Comparison of ENCODE assay signal across 23 mouse cellular contexts in the genomic region with DNA sequence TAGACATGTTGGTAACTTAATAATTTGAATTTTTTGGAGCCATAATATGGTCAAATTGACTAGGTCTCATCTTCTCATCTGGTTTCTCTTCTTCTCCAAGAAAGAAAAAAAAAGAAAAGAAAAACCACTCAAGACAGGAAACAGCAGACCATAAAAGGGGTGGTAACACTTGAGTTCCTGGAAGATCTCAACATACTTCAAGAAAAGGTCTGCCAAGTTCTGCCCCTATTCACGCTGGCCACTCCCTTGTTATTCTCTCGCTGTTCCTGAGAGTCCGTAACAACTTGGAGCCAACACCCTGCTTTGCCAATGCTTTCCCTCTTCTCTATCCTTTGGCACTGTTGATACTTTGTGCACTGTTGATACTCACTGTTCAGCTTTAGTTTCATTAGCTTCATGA.
A peak's percentile ranks its signal among the peaks of the same experiment; 100 is the strongest.
DNase-seq lines count a peak whose midpoint lies in the region; ATAC-seq and TF ChIP-seq lines count a peak whose summit lies in the region.
"Had no signal": no experiment of that assay in that cellular context is flagged by ENCODE, and none has a peak within 500 bp of the region (broad histone marks: within the 10 kb centered on the region; RNA-seq: fewer than 3 reads in every experiment).

No protein-coding gene starts in this region.

- no peaks in the 10 kb centered on the region for H3K36me3 ChIP-seq in lung, postnatal 0 days (ENCODE audit: insufficient read depth, low read length)
- H3K36me3 ChIP-seq in megakaryocyte, embryonic 14.5 days (replicated peaks; ENCODE audit: low read length) = no peaks in the 10 kb centered on the region
- no peaks in the 10 kb centered on the region for H3K36me3 ChIP-seq in hindbrain, embryonic 11.5 days (ENCODE audit: control insufficient read depth, insufficient read depth, low read length)
- H3K36me3 ChIP-seq: embryonic facial prominence, embryonic 15.5 days; G1E; heart, embryonic 15.5 days; hindbrain, embryonic 10.5 days; liver, embryonic 12.5 days; lung, embryonic 15.5 days had no signal

- ATAC-seq in lung, postnatal 0 days = peak; percentile 92
- no peak for ATAC-seq in hindbrain, embryonic 11.5 days (ENCODE audit: low FRiP score)
- no peak for ATAC-seq in frontal cortex, adult (ENCODE audit: low TSS enrichment)
- ATAC-seq: forebrain, embryonic 16.5 days; liver, embryonic 12.5 days had no signal

- peak; percentile 64 for TF ChIP-seq EP300 in lung, postnatal 0 days (IDR thresholded peaks at IDR 0.05)

- H3K4me2 ChIP-seq in lung, postnatal 0 days (replicated peaks; ENCODE audit: low read depth, low read length) = no peak overlapping the region
- H3K4me2 ChIP-seq in hindbrain, embryonic 11.5 days (replicated peaks; ENCODE audit: low read depth, low read length) = no peak overlapping the region
- H3K4me2 ChIP-seq: embryonic facial prominence, embryonic 15.5 days; heart, embryonic 15.5 days; liver, embryonic 12.5 days; lung, embryonic 15.5 days had no signal

- no peak overlapping the region for H3K9ac ChIP-seq in lung, postnatal 0 days (replicated peaks; ENCODE audit: low read depth)
- H3K9ac ChIP-seq in hindbrain, embryonic 11.5 days (ENCODE audit: low read depth, low read length) = no peak overlapping the region
- H3K9ac ChIP-seq: embryonic facial prominence, embryonic 15.5 days; heart, embryonic 15.5 days; liver, embryonic 12.5 days; lung, embryonic 15.5 days had no signal

- H3K4me3 ChIP-seq in lung, postnatal 0 days (ENCODE audit: low read depth, low read length) = no peak overlapping the region
- H3K4me3 ChIP-seq in megakaryocyte, embryonic 14.5 days (replicated peaks) = peak overlapping the region; percentile 62
- no peak overlapping the region for H3K4me3 ChIP-seq in hindbrain, embryonic 11.5 days (ENCODE audit: low read depth, low read length)
- H3K4me3 ChIP-seq: embryonic facial prominence, embryonic 15.5 days; heart, embryonic 15.5 days; hindbrain, embryonic 10.5 days; left cerebral cortex, adult 2 months; liver, embryonic 12.5 days; lung, embryonic 15.5 days had no signal

- H3K27me3 ChIP-seq in lung, postnatal 0 days (replicated peaks; ENCODE audit: insufficient read depth, low read length) = no peaks in the 10 kb centered on the region
- H3K27me3 ChIP-seq in megakaryocyte, embryonic 14.5 days (replicated peaks) = peaks cover 5% of the 10 kb centered on the region
- no peaks in the 10 kb centered on the region for H3K27me3 ChIP-seq in hindbrain, embryonic 11.5 days (ENCODE audit: control insufficient read depth, insufficient read depth, low read length)
- H3K27me3 ChIP-seq: embryonic facial prominence, embryonic 15.5 days; heart, embryonic 15.5 days; liver, embryonic 12.5 days; lung, embryonic 15.5 days had no signal

- no peaks in the 10 kb centered on the region for H3K4me1 ChIP-seq in lung, postnatal 0 days (ENCODE audit: insufficient read depth, low read depth, low read length)
- peaks cover 13% of the 10 kb centered on the region for H3K4me1 ChIP-seq in megakaryocyte, embryonic 14.5 days
- H3K4me1 ChIP-seq in hindbrain, embryonic 11.5 days (replicated peaks; ENCODE audit: control insufficient read depth, insufficient read depth, low read length) = no peaks in the 10 kb centered on the region
- H3K4me1 ChIP-seq: embryonic facial prominence, embryonic 15.5 days; heart, embryonic 15.5 days; hindbrain, embryonic 10.5 days; liver, embryonic 12.5 days; lung, embryonic 15.5 days had no signal

- TF ChIP-seq CTCF in lung, postnatal 0 days (IDR thresholded peaks at IDR 0.05) = no peak

- H3K9me3 ChIP-seq in lung, postnatal 0 days (ENCODE audit: low read length) = no peaks in the 10 kb centered on the region
- H3K9me3 ChIP-seq in megakaryocyte, embryonic 14.5 days = no peaks in the 10 kb centered on the region
- H3K9me3 ChIP-seq in hindbrain, embryonic 11.5 days (ENCODE audit: control insufficient read depth, low read length) = no peaks in the 10 kb centered on the region
- H3K9me3 ChIP-seq: embryonic facial prominence, embryonic 15.5 days; G1E; heart, embryonic 15.5 days; hindbrain, embryonic 10.5 days; liver, embryonic 12.5 days; lung, embryonic 15.5 days had no signal

- H3K27ac ChIP-seq in lung, postnatal 0 days (ENCODE audit: low read length) = no peak overlapping the region
- H3K27ac ChIP-seq in hindbrain, embryonic 11.5 days (ENCODE audit: low read depth, low read length) = no peak overlapping the region
- H3K27ac ChIP-seq: embryonic facial prominence, embryonic 15.5 days; heart, embryonic 15.5 days; hindbrain, embryonic 10.5 days; left cerebral cortex, adult 2 months; liver, embryonic 12.5 days; lung, embryonic 15.5 days; stomach, postnatal 0 days had no signal

- DNase-seq in CD4-positive, CD25-positive, alpha-beta regulatory T cell, adult 2 months (ENCODE audit: low read depth, low spot score) = peak; percentile 60
- peak; percentile 51 for DNase-seq in T-cell, adult 2 months (ENCODE audit: low spot score)
- peak; percentile 81 for DNase-seq in lung, postnatal 0 days (ENCODE audit: low spot score)
- no peak for DNase-seq in hindbrain, embryonic 11.5 days (ENCODE audit: low spot score)
- DNase-seq in urinary bladder, adult 2 months (ENCODE audit: low spot score) = no peak
- DNase-seq: adrenal gland, postnatal 25 days; cerebellum, adult 11-12 months; cerebellum, postnatal 14 days; kidney, adult 8-10 months; kidney, postnatal 25 days; midbrain, embryonic 14.5 days; spleen, adult 18-20 months had no signal

- 36% methylated on average over 3 of the region's 3 CpGs for WGBS in lung, postnatal 0 days
- WGBS in hindbrain, embryonic 11.5 days = 87% methylated on average over 3 of the region's 3 CpGs

Comparison
In these comparisons a context has a peak if more than half of its experiments do, and no peak if none do; other contexts are left out.
1. DNase-seq: peak in CD4-positive, CD25-positive, alpha-beta regulatory T cell, adult 2 months (single experiment), T-cell, adult 2 months (single experiment) and lung, postnatal 0 days (single experiment); none in hindbrain, embryonic 11.5 days (single experiment) and urinary bladder, adult 2 months (single experiment).